Mouse (Mus musculus) MEL (cell line): ENCODE data around the gene Npcd.

Experiments used
- CHD2 ChIP-seq: IDR thresholded peaks from 2 replicates; pipeline ENCODE4 v1.6.1; 2011; ENCODE audit warnings: low read length, improper control_type of control experiment
- EP300 ChIP-seq, 2 experiments: IDR thresholded peaks; 2 replicates each; pipeline ENCODE4 v1.6.1; 2011; ENCODE audit warnings: improper control_type of control experiment in 2 of 2, low read length in 2 of 2, low read depth in 1 of 2, mild to moderate bottlenecking in 1 of 2
- POLR2A ChIP-seq, 2 experiments: IDR thresholded peaks; 2 replicates each; pipeline ENCODE4 v1.6.1; 2011 to 2012; ENCODE audit warnings: low read length in 2 of 2, mild to moderate bottlenecking in 2 of 2, control low read depth in 1 of 2, improper control_type of control experiment in 1 of 2, low read depth in 1 of 2, moderate library complexity in 1 of 2; ENCODE audit not compliant: control insufficient read depth in 1 of 2, insufficient read depth in 1 of 2, poor library complexity in 1 of 2
- POLR2AphosphoS2 ChIP-seq: IDR thresholded peaks from 2 replicates; pipeline ENCODE4 v1.6.1; 2011; ENCODE audit warnings: low read length, improper control_type of control experiment
- TCF12 ChIP-seq: IDR thresholded peaks from 2 replicates; pipeline ENCODE4 v1.6.1; 2014; ENCODE audit warnings: low read depth, mild to moderate bottlenecking, inconsistent platforms, low read length, improper control_type of control experiment, moderate library complexity

DNA sequence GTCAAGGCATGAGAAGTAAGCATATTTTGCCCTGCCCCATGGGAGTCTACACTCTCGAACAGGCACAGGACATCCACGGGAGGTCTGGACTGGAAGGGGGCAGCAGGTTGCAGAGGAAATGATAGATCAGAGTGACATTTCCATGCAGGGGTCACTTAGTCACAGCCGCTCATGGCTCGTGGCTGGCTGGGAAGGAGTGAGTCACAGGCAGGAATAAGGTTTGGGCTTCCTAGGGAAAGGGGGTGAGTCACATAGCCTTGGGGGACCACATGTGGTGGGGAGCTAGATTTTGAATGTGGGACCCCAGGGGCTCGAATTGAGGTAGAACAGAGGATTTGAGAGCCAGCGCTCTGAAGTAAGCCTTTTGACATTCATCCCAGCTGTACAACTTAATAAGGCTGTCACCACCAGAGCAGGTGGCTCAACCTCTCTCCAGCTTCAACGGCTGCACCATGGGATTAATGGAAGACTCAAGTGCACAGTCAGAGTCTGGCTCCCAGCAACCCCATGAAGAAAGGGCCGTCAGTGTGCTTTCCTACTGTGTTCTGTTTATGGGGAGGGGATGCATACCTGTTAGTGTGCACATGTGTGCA, 20.3 kb downstream of the Npcd start:
- TF ChIP-seq POLR2A (IDR thresholded peaks at IDR 0.05; ENCODE audit: control insufficient read depth in 1 of 2, insufficient read depth in 1 of 2, low read depth in 1 of 2, low read length in 2 of 2, poor library complexity in 1 of 2) (no peak), EP300 (IDR thresholded peaks at IDR 0.05; ENCODE audit: low read depth in 1 of 2, low read length in 2 of 2) (no peak), TCF12 (no peak), CHD2 (no peak), POLR2AphosphoS2 (no peak)
